Mouse (Mus musculus) bone marrow macrophage, adult 2 months (primary cell): ENCODE measurements around the gene Tlk2. TPM values are rescaled to one million over a fixed set of nuclear protein-coding genes. Genes with fewer than 3 reads are reported as not detected.

ENCODE experiments used
- H3K27ac ChIP-seq: 2 replicates; pipeline ENCODE4 v1.5.1; 2012; ENCODE audit warnings: low read depth, low read length; ENCODE audit not compliant: insufficient read depth
- H3K4me1 ChIP-seq: 2 replicates; pipeline ENCODE4 v1.6.1; 2012; ENCODE audit warnings: low read length; ENCODE audit not compliant: control insufficient read depth, insufficient read depth
- H3K4me3 ChIP-seq: 2 replicates; pipeline ENCODE4 v1.5.1; 2012; ENCODE audit warnings: mild to moderate bottlenecking, low read length, moderate library complexity; ENCODE audit not compliant: insufficient read depth
- CTCF ChIP-seq: IDR thresholded peaks from 2 replicates; pipeline ENCODE4 v1.5.1; 2012; ENCODE audit warnings: low read depth, mild to moderate bottlenecking, low read length, moderate library complexity
- POLR2A ChIP-seq: IDR thresholded peaks from 2 replicates; pipeline ENCODE4 v1.6.1; 2012; ENCODE audit warnings: mild to moderate bottlenecking, low read depth, low read length, borderline replicate concordance
- polyA plus RNA-seq: library from polyadenylated mRNA; stranded (reverse); fragments of >200 nt; gene quantifications from 2 replicates; pipeline ENCODE4 v1.2.4, GENCODE M21; 2012; ENCODE audit not compliant: missing spikeins, insufficient read depth, insufficient read length

Tlk2 gene
- polyA plus RNA-seq, 1 experiment = 35.3 TPM

- Histone ChIP-seq H3K27ac (no peak overlapping the region), H3K4me1 (peaks cover 8% of the 10 kb centered on the region), H3K4me3 (no peak overlapping the region)
- TF ChIP-seq POLR2A (no peak), CTCF (no peak)
Observed at GRCm38 (mm10) chr11:105312311-105312942, 133.8 kb downstream of the Tlk2 start.

- Histone ChIP-seq H3K4me3 (no peak overlapping the region), H3K4me1 (peaks cover 8% of the 10 kb centered on the region), H3K27ac (no peak overlapping the region)
- no peak for TF ChIP-seq POLR2A
- no peak for TF ChIP-seq CTCF
Observed at GRCm38 (mm10) chr11:105312972-105313632, 134.5 kb downstream of the Tlk2 start.

- TF ChIP-seq POLR2A (no peak), CTCF (no peak)
- no peak overlapping the region for H3K4me3 ChIP-seq
- H3K27ac ChIP-seq = no peak overlapping the region
- H3K4me1 ChIP-seq = peaks cover 8% of the 10 kb centered on the region
Observed at GRCm38 (mm10) chr11:105313633-105314014, 135.0 kb downstream of the Tlk2 start.

GRCm38 (mm10) chr11:105315296-105315695 is 136.7 kb downstream of the Tlk2 start:
- Histone ChIP-seq H3K27ac (no peak overlapping the region), H3K4me1 (peaks cover 8% of the 10 kb centered on the region), H3K4me3 (no peak overlapping the region)
- TF ChIP-seq CTCF (no peak), POLR2A (no peak)

GRCm38 (mm10) chr11:105316121-105316520 is 137.5 kb downstream of the Tlk2 start:
- H3K27ac ChIP-seq = no peak overlapping the region

GRCm38 (mm10) chr11:105317769-105318168 is 139.2 kb downstream of the Tlk2 start:
- TF ChIP-seq POLR2A (no peak), CTCF (no peak)
- no peak overlapping the region for H3K4me3 ChIP-seq

More at GRCm38 (mm10) chr11:105316121-105316520, 137.5 kb downstream of the Tlk2 start:
- no peak overlapping the region for H3K4me3 ChIP-seq
- TF ChIP-seq CTCF (no peak), POLR2A (no peak)
- peaks cover 7% of the 10 kb centered on the region for H3K4me1 ChIP-seq

GRCm38 (mm10) chr11:105321090-105321489 is 142.5 kb downstream of the Tlk2 start:
- TF ChIP-seq CTCF (no peak), POLR2A (no peak)
- no peak overlapping the region for H3K4me3 ChIP-seq

More at GRCm38 (mm10) chr11:105317769-105318168, 139.2 kb downstream of the Tlk2 start:
- Histone ChIP-seq H3K27ac (no peak overlapping the region), H3K4me1 (no peaks in the 10 kb centered on the region; the same call in 1 of the 2 replicates)

GRCm38 (mm10) chr11:105323530-105323929 is 144.9 kb downstream of the Tlk2 start:
- Histone ChIP-seq H3K4me3 (no peak overlapping the region), H3K27ac (no peak overlapping the region), H3K4me1 (no peaks in the 10 kb centered on the region; the same call in 1 of the 2 replicates)
- TF ChIP-seq CTCF (no peak), POLR2A (no peak)

More at GRCm38 (mm10) chr11:105321090-105321489, 142.5 kb downstream of the Tlk2 start:
- H3K4me1 ChIP-seq = no peaks in the 10 kb centered on the region; the same call in 1 of the 2 replicates
- H3K27ac ChIP-seq = no peak overlapping the region

GRCm38 (mm10) chr11:105327101-105327500 is 148.5 kb downstream of the Tlk2 start:
- H3K27ac ChIP-seq = no peak overlapping the region

GRCm38 (mm10) chr11:105329962-105330361 is 151.4 kb downstream of the Tlk2 start:
- Histone ChIP-seq H3K27ac (no peak overlapping the region), H3K4me1 (no peaks in the 10 kb centered on the region), H3K4me3 (no peak overlapping the region)
- no peak for TF ChIP-seq POLR2A
- no peak for TF ChIP-seq CTCF

More at GRCm38 (mm10) chr11:105327101-105327500, 148.5 kb downstream of the Tlk2 start:
- TF ChIP-seq POLR2A (no peak), CTCF (no peak)
- no peaks in the 10 kb centered on the region for H3K4me1 ChIP-seq
- H3K4me3 ChIP-seq = no peak overlapping the region
